Mouse (Mus musculus): Measurements from ENCODE around the gene Il17rd. TPM values are rescaled to one million over a fixed set of nuclear protein-coding genes. Genes with fewer than 3 reads are reported as not detected.

Gene Il17rd
- polyA plus RNA-seq, 1 experiment from 2014 or later: 1.1 TPM

GRCm38 (mm10) chr14:27145171-27146045 is 106.7 kb downstream of the Il17rd start:
- TF ChIP-seq EP300 (optimal IDR thresholded peaks at IDR 0.05) (peak; percentile 62), CTCF (IDR thresholded peaks at IDR 0.05; ENCODE audit: low read depth) (no peak)
- 44% methylated on average over 8 of the region's 8 CpGs for WGBS
- Histone ChIP-seq H3K36me3 (ENCODE audit: control insufficient read depth, insufficient read depth, low read length) (no peaks in the 10 kb centered on the region), H3K9me3 (ENCODE audit: control insufficient read depth, low read length) (no peaks in the 10 kb centered on the region), H3K27ac (replicated peaks) (peak overlapping the region; percentile 80), H3K4me3 (ENCODE audit: low read depth, low read length) (no peak overlapping the region), H3K4me1 (replicated peaks; ENCODE audit: control insufficient read depth, insufficient read depth) (peaks cover 3% of the 10 kb centered on the region; the same call in 1 of the 2 replicates), H3K4me2 (replicated peaks; ENCODE audit: low read depth) (no peak overlapping the region), H3K9ac (ENCODE audit: low read length) (no peak overlapping the region; the same call in 1 of the 2 replicates), H3K27me3 (ENCODE audit: control insufficient read depth, insufficient read depth, low read length) (no peaks in the 10 kb centered on the region)
- ATAC-seq (ENCODE audit: low FRiP score, low TSS enrichment) (peak; percentile 42; the same call in 1 of the 2 replicates), DNase-seq (ENCODE audit: low spot score) (no peak)

- H3K9ac ChIP-seq (ENCODE audit: low read length): no peak overlapping the region
- H3K9me3 ChIP-seq (ENCODE audit: control insufficient read depth, low read length): no peaks in the 10 kb centered on the region
- no peaks in the 10 kb centered on the region for H3K27me3 ChIP-seq (ENCODE audit: control insufficient read depth, insufficient read depth, low read length)
- H3K27ac ChIP-seq (replicated peaks): no peak overlapping the region
- TF ChIP-seq EP300 (optimal IDR thresholded peaks at IDR 0.05) (no peak), CTCF (IDR thresholded peaks at IDR 0.05; ENCODE audit: low read depth) (no peak)
- 91% methylated on average over 7 of the region's 7 CpGs for WGBS
- H3K4me1 ChIP-seq (replicated peaks; ENCODE audit: control insufficient read depth, insufficient read depth): peaks cover 3% of the 10 kb centered on the region; the same call in 1 of the 2 replicates
- no peak for ATAC-seq (ENCODE audit: low FRiP score, low TSS enrichment)
- H3K4me3 ChIP-seq (ENCODE audit: low read depth, low read length): no peak overlapping the region
- H3K36me3 ChIP-seq (ENCODE audit: control insufficient read depth, insufficient read depth, low read length): no peaks in the 10 kb centered on the region
- DNase-seq (ENCODE audit: low spot score): no peak
- no peak overlapping the region for H3K4me2 ChIP-seq (replicated peaks; ENCODE audit: low read depth)
Observed at GRCm38 (mm10) chr14:27147726-27148125, 109.0 kb downstream of the Il17rd start.

- no peak overlapping the region for H3K4me2 ChIP-seq (replicated peaks; ENCODE audit: low read depth)
- 89% methylated on average over 5 of the region's 5 CpGs for WGBS
- no peak for TF ChIP-seq CTCF (IDR thresholded peaks at IDR 0.05; ENCODE audit: low read depth)
- TF ChIP-seq EP300 (optimal IDR thresholded peaks at IDR 0.05): no peak
- H3K27ac ChIP-seq (replicated peaks): no peak overlapping the region
- no peaks in the 10 kb centered on the region for H3K9me3 ChIP-seq (ENCODE audit: control insufficient read depth, low read length)
- no peak overlapping the region for H3K4me3 ChIP-seq (ENCODE audit: low read depth, low read length)
- peaks cover 3% of the 10 kb centered on the region; the same call in 1 of the 2 replicates for H3K4me1 ChIP-seq (replicated peaks; ENCODE audit: control insufficient read depth, insufficient read depth)
- ATAC-seq (ENCODE audit: low FRiP score, low TSS enrichment) (no peak), DNase-seq (ENCODE audit: low spot score) (no peak)
- no peak overlapping the region for H3K9ac ChIP-seq (ENCODE audit: low read length)
- H3K27me3 ChIP-seq (ENCODE audit: control insufficient read depth, insufficient read depth, low read length): no peaks in the 10 kb centered on the region
- no peaks in the 10 kb centered on the region for H3K36me3 ChIP-seq (ENCODE audit: control insufficient read depth, insufficient read depth, low read length)
Observed at GRCm38 (mm10) chr14:27149401-27149800, 110.7 kb downstream of the Il17rd start.

- Histone ChIP-seq H3K27me3 (ENCODE audit: control insufficient read depth, insufficient read depth, low read length) (no peaks in the 10 kb centered on the region), H3K4me2 (replicated peaks; ENCODE audit: low read depth) (no peak overlapping the region), H3K4me3 (ENCODE audit: low read depth, low read length) (no peak overlapping the region), H3K9ac (ENCODE audit: low read length) (no peak overlapping the region), H3K36me3 (ENCODE audit: control insufficient read depth, insufficient read depth, low read length) (no peaks in the 10 kb centered on the region), H3K4me1 (replicated peaks; ENCODE audit: control insufficient read depth, insufficient read depth) (no peaks in the 10 kb centered on the region; the same call in 1 of the 2 replicates), H3K27ac (replicated peaks) (no peak overlapping the region), H3K9me3 (ENCODE audit: control insufficient read depth, low read length) (no peaks in the 10 kb centered on the region)
- no peak for TF ChIP-seq EP300 (optimal IDR thresholded peaks at IDR 0.05)
- no peak for DNase-seq (ENCODE audit: low spot score)
- no peak; the same call in 1 of the 2 replicates for ATAC-seq (ENCODE audit: low FRiP score, low TSS enrichment)
- 56% methylated on average over 6 of the region's 6 CpGs for WGBS
Observed at GRCm38 (mm10) chr14:27150011-27150640, 111.4 kb downstream of the Il17rd start.

- Histone ChIP-seq H3K27ac (replicated peaks) (no peak overlapping the region), H3K9ac (ENCODE audit: low read length) (no peak overlapping the region), H3K4me3 (ENCODE audit: low read depth, low read length) (no peak overlapping the region), H3K27me3 (ENCODE audit: control insufficient read depth, insufficient read depth, low read length) (no peaks in the 10 kb centered on the region), H3K36me3 (ENCODE audit: control insufficient read depth, insufficient read depth, low read length) (no peaks in the 10 kb centered on the region), H3K4me1 (replicated peaks; ENCODE audit: control insufficient read depth, insufficient read depth) (no peaks in the 10 kb centered on the region; the same call in 1 of the 2 replicates), H3K4me2 (replicated peaks; ENCODE audit: low read depth) (no peak overlapping the region), H3K9me3 (ENCODE audit: control insufficient read depth, low read length) (no peaks in the 10 kb centered on the region)
- TF ChIP-seq CTCF (IDR thresholded peaks at IDR 0.05; ENCODE audit: low read depth) (no peak), EP300 (optimal IDR thresholded peaks at IDR 0.05) (no peak)
- DNase-seq (ENCODE audit: low spot score) (no peak), ATAC-seq (ENCODE audit: low FRiP score, low TSS enrichment) (0 out of 2 replicates have a peak, but pooled peaks have one; percentile 18)
- 19% methylated on average over 8 of the region's 8 CpGs for WGBS
Observed at GRCm38 (mm10) chr14:27151432-27151831, 112.7 kb downstream of the Il17rd start.

All from stomach, postnatal 0 days (tissue).